Mouse (Mus musculus) neural tube, embryonic 11.5 days (tissue): ENCODE results near the gene Tbc1d1. TPM values are rescaled to one million over a fixed set of nuclear protein-coding genes. Genes with fewer than 3 reads are reported as not detected.

Experiments used
- ATAC-seq: fragments of 200-750 bp; cut with Nextera tagmentation; 2 replicates; pipeline ENCODE4 v1.8.0; 2017; ENCODE audit warnings: moderate number of reproducible peaks, mild to moderate bottlenecking, moderate TSS enrichment, moderate library complexity; ENCODE audit not compliant: insufficient read depth, low FRiP score, low TSS enrichment
- DNase-seq: peaks from one replicate; pipeline ENCODE4 v3.0.0-alpha.2; 2015; ENCODE audit warnings: low spot score
- H3K27ac ChIP-seq: fragments of 300-500 bp; sonication (generic); 2 replicates; pipeline ENCODE4 v1.5.1; 2014; ENCODE audit warnings: low read depth, mild to moderate bottlenecking, low read length
- H3K27me3 ChIP-seq: fragments of 300-500 bp; sonication (generic); 2 replicates; pipeline ENCODE4 v1.6.1; 2014; ENCODE audit warnings: mild to moderate bottlenecking, low read length, mixed read lengths; ENCODE audit not compliant: control insufficient read depth, insufficient read depth
- H3K36me3 ChIP-seq: fragments of 300-500 bp; sonication (generic); 2 replicates; pipeline ENCODE4 v1.6.1; 2014; ENCODE audit warnings: mild to moderate bottlenecking, low read length, moderate library complexity, mixed read lengths; ENCODE audit not compliant: control insufficient read depth, insufficient read depth
- H3K4me1 ChIP-seq: fragments of 300-500 bp; sonication (generic); 2 replicates; pipeline ENCODE4 v1.6.1; 2014; ENCODE audit warnings: low read length, mixed read lengths; ENCODE audit not compliant: control insufficient read depth, insufficient read depth
- H3K4me2 ChIP-seq: fragments of 300-500 bp; sonication (generic); 2 replicates; pipeline ENCODE4 v1.6.1; 2014; ENCODE audit warnings: low read depth, mild to moderate bottlenecking, moderate library complexity
- H3K4me3 ChIP-seq: fragments of 300-500 bp; sonication (generic); 2 replicates; pipeline ENCODE4 v1.5.1; 2014; ENCODE audit warnings: low read depth, low read length
- H3K9ac ChIP-seq: fragments of 300-500 bp; sonication (generic); 2 replicates; pipeline ENCODE4 v1.6.1; 2014; ENCODE audit warnings: mild to moderate bottlenecking, low read length
- H3K9me3 ChIP-seq: fragments of 300-500 bp; sonication (generic); 2 replicates; pipeline ENCODE4 v1.6.1; 2016; ENCODE audit warnings: low read length; ENCODE audit not compliant: control insufficient read depth
- WGBS: fragments of 180-500 bp; shearing (Covaris S2); extraction: QIAGEN DNeasy Blood & Tissue Kit; methylation state at CpG from one replicate; pipeline ENCODE4 v1.1.7; 2014; 5-methylcytosine and 5-hydroxymethylcytosine counted together
- polyA plus RNA-seq: library from polyadenylated mRNA; unstranded; fragments of >200 nt; fragmentation: Nextera tagmentation; extraction: Ambion mirVana; gene quantifications from 2 replicates; pipeline ENCODE4 v1.2.1, GENCODE M21; 2014

Gene Tbc1d1
- polyA plus RNA-seq, 1 experiment from 2014 or later = 32.4 TPM

- no peak overlapping the region for H3K27ac ChIP-seq
Measured at GRCm38 (mm10) chr5:64172884-64173283, 16.8 kb downstream of the Tbc1d1 start.

GRCm38 (mm10) chr5:64173302-64173701 is 17.2 kb downstream of the Tbc1d1 start:
- ATAC-seq (no peak), DNase-seq (no peak)
- H3K4me2 ChIP-seq = no peak overlapping the region
- H3K27me3 ChIP-seq = no peaks in the 10 kb centered on the region
- no peak overlapping the region for H3K9ac ChIP-seq
- WGBS = 78% methylated on average over 16 of the region's 16 CpGs
- no peak overlapping the region for H3K4me3 ChIP-seq
- H3K27ac ChIP-seq = no peak overlapping the region
- H3K4me1 ChIP-seq = no peaks in the 10 kb centered on the region
- no peaks in the 10 kb centered on the region for H3K36me3 ChIP-seq
- H3K9me3 ChIP-seq = no peaks in the 10 kb centered on the region

More at GRCm38 (mm10) chr5:64172884-64173283, 16.8 kb downstream of the Tbc1d1 start:
- Histone ChIP-seq H3K4me2 (no peak overlapping the region), H3K9me3 (no peaks in the 10 kb centered on the region), H3K4me1 (no peaks in the 10 kb centered on the region), H3K36me3 (no peaks in the 10 kb centered on the region), H3K9ac (no peak overlapping the region), H3K4me3 (no peak overlapping the region), H3K27me3 (no peaks in the 10 kb centered on the region)
- 76% methylated on average over 3 of the region's 3 CpGs for WGBS
- no peak for ATAC-seq
- DNase-seq = no peak

- DNase-seq (no peak), ATAC-seq (no peak)
- WGBS = 79% methylated on average over 5 of the region's 5 CpGs
- no peak overlapping the region for H3K9ac ChIP-seq
- no peaks in the 10 kb centered on the region for H3K9me3 ChIP-seq
- no peak overlapping the region for H3K4me3 ChIP-seq
- no peaks in the 10 kb centered on the region for H3K4me1 ChIP-seq
- H3K27me3 ChIP-seq = no peaks in the 10 kb centered on the region
- no peaks in the 10 kb centered on the region for H3K36me3 ChIP-seq
- no peak overlapping the region for H3K4me2 ChIP-seq
- H3K27ac ChIP-seq = no peak overlapping the region
Measured at GRCm38 (mm10) chr5:64174429-64174935, 18.4 kb downstream of the Tbc1d1 start.

GRCm38 (mm10) chr5:64180548-64180947 is 24.4 kb downstream of the Tbc1d1 start:
- DNase-seq (no peak), ATAC-seq (no peak)
- Histone ChIP-seq H3K4me1 (no peaks in the 10 kb centered on the region), H3K4me3 (no peak overlapping the region), H3K9ac (no peak overlapping the region), H3K27me3 (no peaks in the 10 kb centered on the region), H3K4me2 (no peak overlapping the region), H3K36me3 (no peaks in the 10 kb centered on the region), H3K9me3 (no peaks in the 10 kb centered on the region), H3K27ac (no peak overlapping the region)
- 85% methylated on average over 8 of the region's 8 CpGs for WGBS

GRCm38 (mm10) chr5:64183712-64184111 is 27.6 kb downstream of the Tbc1d1 start:
- H3K4me2 ChIP-seq = no peak overlapping the region
- DNase-seq = no peak
- 90% methylated on average over 4 of the region's 4 CpGs for WGBS

GRCm38 (mm10) chr5:64185257-64185656 is 29.2 kb downstream of the Tbc1d1 start:
- Histone ChIP-seq H3K36me3 (no peaks in the 10 kb centered on the region), H3K27me3 (no peaks in the 10 kb centered on the region), H3K4me2 (no peak overlapping the region), H3K4me1 (no peaks in the 10 kb centered on the region), H3K9ac (no peak overlapping the region), H3K27ac (no peak overlapping the region), H3K9me3 (no peaks in the 10 kb centered on the region), H3K4me3 (no peak overlapping the region)
- DNase-seq (no peak), ATAC-seq (no peak)
- 70% methylated on average over 7 of the region's 7 CpGs for WGBS

More at GRCm38 (mm10) chr5:64183712-64184111, 27.6 kb downstream of the Tbc1d1 start:
- Histone ChIP-seq H3K27me3 (no peaks in the 10 kb centered on the region), H3K9me3 (no peaks in the 10 kb centered on the region), H3K4me1 (no peaks in the 10 kb centered on the region), H3K9ac (no peak overlapping the region), H3K4me3 (no peak overlapping the region), H3K27ac (no peak overlapping the region), H3K36me3 (no peaks in the 10 kb centered on the region)
- no peak for ATAC-seq

GRCm38 (mm10) chr5:64186566-64186965 is 30.5 kb downstream of the Tbc1d1 start:
- H3K9ac ChIP-seq = no peak overlapping the region
- ATAC-seq (no peak), DNase-seq (no peak)
- no peak overlapping the region for H3K4me2 ChIP-seq
- no peak overlapping the region for H3K27ac ChIP-seq
- H3K9me3 ChIP-seq = peaks cover 4% of the 10 kb centered on the region; the same call in 1 of the 2 replicates
- 75% methylated on average over 5 of the region's 5 CpGs for WGBS
- no peaks in the 10 kb centered on the region for H3K36me3 ChIP-seq
- H3K4me3 ChIP-seq = no peak overlapping the region
- no peaks in the 10 kb centered on the region for H3K27me3 ChIP-seq
- no peaks in the 10 kb centered on the region for H3K4me1 ChIP-seq

- H3K36me3 ChIP-seq = no peaks in the 10 kb centered on the region
- DNase-seq (no peak), ATAC-seq (no peak)
- no peaks in the 10 kb centered on the region for H3K27me3 ChIP-seq
- H3K27ac ChIP-seq = no peak overlapping the region
- peaks cover 4% of the 10 kb centered on the region; the same call in 1 of the 2 replicates for H3K9me3 ChIP-seq
- no peaks in the 10 kb centered on the region for H3K4me1 ChIP-seq
- 51% methylated on average over 3 of the region's 3 CpGs for WGBS
- no peak overlapping the region for H3K4me3 ChIP-seq
- no peak overlapping the region for H3K9ac ChIP-seq
- no peak overlapping the region for H3K4me2 ChIP-seq
Measured at GRCm38 (mm10) chr5:64188083-64188648, 32.1 kb downstream of the Tbc1d1 start.

- 99% methylated on average over 5 of the region's 5 CpGs for WGBS
- Histone ChIP-seq H3K27ac (no peak overlapping the region), H3K9me3 (peaks cover 4% of the 10 kb centered on the region; the same call in 1 of the 2 replicates), H3K4me1 (no peaks in the 10 kb centered on the region), H3K27me3 (no peaks in the 10 kb centered on the region), H3K4me3 (no peak overlapping the region), H3K9ac (no peak overlapping the region), H3K36me3 (no peaks in the 10 kb centered on the region), H3K4me2 (no peak overlapping the region)
- ATAC-seq (no peak), DNase-seq (no peak)
Measured at GRCm38 (mm10) chr5:64190892-64191291, 34.8 kb downstream of the Tbc1d1 start.
